Mouse (Mus musculus) forebrain, embryonic 11.5 days (tissue): ENCODE measurements around the gene Mmp7. TPM values are rescaled to one million over a fixed set of nuclear protein-coding genes. Genes with fewer than 3 reads are reported as not detected.

ENCODE experiments used
- ATAC-seq: fragments of 200-750 bp; cut with Nextera tagmentation; replicated peaks from 2 replicates; pipeline ENCODE4 v1.8.0; 2017; ENCODE audit warnings: moderate TSS enrichment; ENCODE audit not compliant: low FRiP score
- DNase-seq: peaks from one replicate; pipeline ENCODE4 v3.0.0-alpha.2; 2017; ENCODE audit warnings: low spot score
- H3K27ac ChIP-seq: fragments of 300-500 bp; sonication (generic); 2 replicates; pipeline ENCODE4 v1.5.1; 2014; ENCODE audit warnings: low read depth, low read length
- H3K27me3 ChIP-seq: fragments of 300-500 bp; sonication (generic); 2 replicates; pipeline ENCODE4 v1.6.1; 2014; ENCODE audit warnings: mild to moderate bottlenecking, low read length, mixed read lengths; ENCODE audit not compliant: control insufficient read depth, insufficient read depth
- H3K36me3 ChIP-seq: fragments of 300-500 bp; sonication (generic); 2 replicates; pipeline ENCODE4 v1.6.1; 2014; ENCODE audit warnings: mild to moderate bottlenecking, low read length, moderate library complexity, mixed read lengths; ENCODE audit not compliant: control insufficient read depth, insufficient read depth
- H3K4me1 ChIP-seq: fragments of 300-500 bp; sonication (generic); replicated peaks from 2 replicates; pipeline ENCODE4 v1.6.1; 2014; ENCODE audit warnings: low read length, mixed read lengths; ENCODE audit not compliant: control insufficient read depth, insufficient read depth
- H3K4me2 ChIP-seq: fragments of 300-500 bp; sonication (generic); 2 replicates; pipeline ENCODE4 v1.6.1; 2014; ENCODE audit warnings: low read depth, mild to moderate bottlenecking, low read length, moderate library complexity, mixed read lengths; ENCODE audit not compliant: severe bottlenecking
- H3K4me3 ChIP-seq: fragments of 300-500 bp; sonication (generic); 2 replicates; pipeline ENCODE4 v1.5.1; 2014; ENCODE audit warnings: low read depth, low read length
- H3K9ac ChIP-seq: fragments of 300-500 bp; sonication (generic); 2 replicates; pipeline ENCODE4 v1.6.1; 2014; ENCODE audit warnings: low read length
- H3K9me3 ChIP-seq: fragments of 300-500 bp; sonication (generic); 2 replicates; pipeline ENCODE4 v1.6.1; 2016; ENCODE audit warnings: low read length, mixed read lengths; ENCODE audit not compliant: control insufficient read depth
- WGBS: fragments of 180-500 bp; shearing (Covaris S2); extraction: QIAGEN DNeasy Blood & Tissue Kit; methylation state at CpG from one replicate; pipeline ENCODE4 v1.1.7; 2014; 5-methylcytosine and 5-hydroxymethylcytosine counted together
- polyA plus RNA-seq: library from polyadenylated mRNA; unstranded; fragments of >200 nt; fragmentation: Nextera tagmentation; extraction: Ambion mirVana; gene quantifications from 2 replicates; pipeline ENCODE4 v1.2.1, GENCODE M21; 2014

The Mmp7 gene
- polyA plus RNA-seq, result not detected in 2 replicates

GRCm38 (mm10) chr9:7691790-7692189, at the start of gene Mmp7:
Mmp7 (plus strand) TSS chr9:7692090.
- H3K4me1 ChIP-seq, result no peaks in the 10 kb centered on the region
- no peaks in the 10 kb centered on the region for H3K36me3 ChIP-seq
- no peaks in the 10 kb centered on the region for H3K27me3 ChIP-seq
- H3K9me3 ChIP-seq, result no peaks in the 10 kb centered on the region
- H3K27ac ChIP-seq, result no peak within 1 kb of the TSS
- ATAC-seq (no peak), DNase-seq (no peak)
- WGBS, result 86% methylated on average over 1 of the region's 1 CpGs
- H3K4me3 ChIP-seq, result no peak within 1 kb of the TSS
- H3K9ac ChIP-seq, result no peak within 1 kb of the TSS
- H3K4me2 ChIP-seq, result no peak within 1 kb of the TSS

- Histone ChIP-seq H3K9me3 (no peaks in the 10 kb centered on the region), H3K9ac (no peak overlapping the region), H3K4me1 (no peaks in the 10 kb centered on the region), H3K27ac (no peak overlapping the region), H3K4me2 (no peak overlapping the region), H3K4me3 (no peak overlapping the region), H3K36me3 (no peaks in the 10 kb centered on the region), H3K27me3 (no peaks in the 10 kb centered on the region)
- ATAC-seq, result no peak
- WGBS, result 81% methylated on average over 3 of the region's 3 CpGs
- DNase-seq, result no peak
Observed at GRCm38 (mm10) chr9:7647901-7648300, 44.0 kb upstream of the Mmp7 start.

DNA sequence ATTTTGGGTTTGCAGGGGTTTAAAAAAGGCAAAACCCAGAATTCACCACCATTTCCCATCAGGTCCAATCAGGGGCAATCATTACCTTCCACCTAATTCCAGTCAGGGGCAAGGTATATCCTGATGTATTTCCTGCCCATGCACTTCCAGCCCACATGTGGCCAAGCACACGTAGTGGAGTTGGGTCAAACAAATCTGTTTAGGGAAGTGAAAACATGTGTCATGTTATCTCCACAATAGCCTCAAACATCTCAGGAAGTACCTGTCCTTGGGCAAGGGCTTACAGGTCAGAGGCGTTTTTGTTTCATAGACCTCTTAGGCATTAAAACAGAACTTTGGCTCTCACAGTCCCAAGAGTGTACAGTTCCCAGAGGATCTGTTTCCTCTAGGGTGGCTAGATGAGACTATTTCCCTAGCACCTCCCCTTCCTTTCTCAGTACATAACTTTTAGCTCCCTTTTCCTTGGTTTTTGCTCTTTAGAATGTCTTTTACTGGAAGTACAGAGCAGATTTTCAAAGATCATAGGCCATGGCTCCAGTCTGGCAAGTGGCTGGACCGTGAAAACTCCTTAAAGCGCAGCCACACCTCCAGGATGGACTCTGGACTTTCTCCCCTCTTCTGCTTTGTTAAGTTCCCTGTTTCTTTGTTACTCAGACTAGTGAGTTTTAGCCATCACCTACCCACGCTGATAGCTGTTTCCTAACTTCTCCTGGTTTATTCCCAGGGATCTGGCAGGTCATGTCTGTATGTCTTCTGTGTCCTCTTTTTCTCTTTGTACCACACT, 41.3 kb upstream of the Mmp7 start:
- H3K4me2 ChIP-seq, result no peak overlapping the region
- H3K4me1 ChIP-seq, result no peaks in the 10 kb centered on the region
- WGBS, result 80% methylated on average over 5 of the region's 5 CpGs
- no peak overlapping the region for H3K4me3 ChIP-seq
- H3K27me3 ChIP-seq, result no peaks in the 10 kb centered on the region
- H3K9ac ChIP-seq, result no peak overlapping the region
- no peak for ATAC-seq
- H3K36me3 ChIP-seq, result no peaks in the 10 kb centered on the region
- no peaks in the 10 kb centered on the region for H3K9me3 ChIP-seq
- DNase-seq, result no peak
- H3K27ac ChIP-seq, result no peak overlapping the region

GRCm38 (mm10) chr9:7652351-7653085, 39.4 kb upstream of the Mmp7 start:
- 87% methylated on average over 5 of the region's 5 CpGs for WGBS

GRCm38 (mm10) chr9:7657946-7658345, 33.9 kb upstream of the Mmp7 start:
- DNase-seq (no peak), ATAC-seq (no peak)
- no peaks in the 10 kb centered on the region for H3K9me3 ChIP-seq
- H3K4me3 ChIP-seq, result no peak overlapping the region
- no peaks in the 10 kb centered on the region for H3K36me3 ChIP-seq
- H3K27me3 ChIP-seq, result no peaks in the 10 kb centered on the region
- no peaks in the 10 kb centered on the region for H3K4me1 ChIP-seq
- no peak overlapping the region for H3K9ac ChIP-seq
- H3K27ac ChIP-seq, result no peak overlapping the region
- no peak overlapping the region for H3K4me2 ChIP-seq
- 83% methylated on average over 4 of the region's 4 CpGs for WGBS

More at GRCm38 (mm10) chr9:7652351-7653085, 39.4 kb upstream of the Mmp7 start:
- no peaks in the 10 kb centered on the region for H3K36me3 ChIP-seq
- no peak overlapping the region for H3K4me3 ChIP-seq
- ATAC-seq (no peak), DNase-seq (no peak)
- no peaks in the 10 kb centered on the region for H3K27me3 ChIP-seq
- H3K4me1 ChIP-seq, result no peaks in the 10 kb centered on the region
- H3K4me2 ChIP-seq, result no peak overlapping the region
- no peak overlapping the region for H3K27ac ChIP-seq
- H3K9ac ChIP-seq, result no peak overlapping the region
- no peaks in the 10 kb centered on the region for H3K9me3 ChIP-seq

DNA sequence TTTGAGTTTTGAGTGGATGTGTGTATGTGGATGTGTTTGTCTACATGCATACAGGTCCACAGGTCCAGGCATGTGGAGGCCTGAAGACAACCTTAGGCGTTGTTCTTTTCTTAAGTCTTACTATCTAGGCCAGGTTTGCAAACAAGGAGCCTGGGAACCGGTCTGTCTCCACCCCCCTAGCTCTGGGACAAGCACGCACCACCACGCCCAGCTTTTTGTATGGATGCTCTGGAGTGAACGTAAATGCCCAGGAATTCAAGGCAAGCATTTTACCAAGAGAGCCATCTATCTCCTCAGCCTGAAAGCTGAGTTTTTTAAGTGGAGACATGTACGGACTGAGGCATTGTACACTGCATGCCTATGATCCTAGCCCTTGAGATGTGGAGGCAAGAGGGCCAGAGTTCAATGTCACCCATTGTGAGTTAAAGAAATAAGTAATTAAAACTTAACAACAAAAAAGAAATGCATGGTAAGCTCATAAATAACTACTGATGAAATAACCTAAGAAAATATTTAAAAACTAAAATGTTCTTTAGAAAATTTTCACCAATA, 32.3 kb upstream of the Mmp7 start:
- H3K4me1 ChIP-seq, result no peaks in the 10 kb centered on the region
- H3K4me2 ChIP-seq, result no peak overlapping the region
- H3K4me3 ChIP-seq, result no peak overlapping the region
- no peaks in the 10 kb centered on the region for H3K27me3 ChIP-seq
- no peak for DNase-seq
- no peaks in the 10 kb centered on the region for H3K36me3 ChIP-seq
- no peak; the same call in 1 of the 2 replicates for ATAC-seq
- H3K9me3 ChIP-seq, result no peaks in the 10 kb centered on the region
- no peak overlapping the region for H3K27ac ChIP-seq
- no peak overlapping the region for H3K9ac ChIP-seq
- WGBS, result 43% methylated on average over 6 of the region's 6 CpGs

GRCm38 (mm10) chr9:7661371-7661770, 30.5 kb upstream of the Mmp7 start:
- no peak for ATAC-seq
- no peak overlapping the region for H3K27ac ChIP-seq
- H3K27me3 ChIP-seq, result no peaks in the 10 kb centered on the region
- no peak overlapping the region for H3K4me2 ChIP-seq
- WGBS, result 96% methylated on average over 1 of the region's 1 CpGs
- no peak overlapping the region for H3K9ac ChIP-seq
- no peaks in the 10 kb centered on the region for H3K9me3 ChIP-seq
- no peaks in the 10 kb centered on the region for H3K36me3 ChIP-seq
- no peak overlapping the region for H3K4me3 ChIP-seq
- DNase-seq, result no peak
- no peaks in the 10 kb centered on the region for H3K4me1 ChIP-seq

DNA sequence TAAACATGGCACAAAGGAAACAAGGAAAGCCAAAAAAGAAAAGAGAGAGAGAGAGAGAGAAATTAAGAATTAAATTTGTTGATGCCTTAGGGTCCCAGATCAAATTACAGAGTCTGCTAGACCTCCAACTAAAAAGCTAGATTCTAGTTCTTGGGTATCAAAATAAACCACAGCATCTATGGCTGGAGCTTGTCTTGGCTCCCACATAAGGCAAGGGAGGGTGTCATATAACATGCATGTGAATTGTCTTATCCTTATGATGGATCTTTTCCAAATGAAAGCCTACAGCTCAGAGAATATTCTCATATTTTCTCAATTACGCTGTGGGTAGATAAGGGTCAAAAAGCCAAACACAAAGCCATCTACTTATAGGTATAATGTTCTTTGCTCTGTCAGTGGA, 22.2 kb upstream of the Mmp7 start:
- 96% methylated on average over 1 of the region's 1 CpGs for WGBS
- no peaks in the 10 kb centered on the region for H3K27me3 ChIP-seq
- H3K9ac ChIP-seq, result no peak overlapping the region
- H3K36me3 ChIP-seq, result no peaks in the 10 kb centered on the region
- H3K4me3 ChIP-seq, result no peak overlapping the region
- H3K27ac ChIP-seq, result no peak overlapping the region
- ATAC-seq (no peak), DNase-seq (no peak)
- H3K9me3 ChIP-seq, result no peaks in the 10 kb centered on the region
- no peaks in the 10 kb centered on the region for H3K4me1 ChIP-seq
- no peak overlapping the region for H3K4me2 ChIP-seq
